ENCODE assay signal across 14 mouse cellular contexts in genomic region chr11:18924583-18925334, GRCm38 (mm10).
DNase-seq lines count a peak whose midpoint lies in the region; ATAC-seq and TF ChIP-seq lines count a peak whose summit lies in the region.
"Had no signal": no experiment of that assay in that cellular context is flagged by ENCODE, and none has a peak within 500 bp of the region (broad histone marks: within the 10 kb centered on the region; RNA-seq: fewer than 3 reads in every experiment).

No protein-coding gene starts in this region.

- no peak overlapping the region for H3ac ChIP-seq in C2C12 (ENCODE audit: control insufficient read depth, insufficient read length, low read depth)

- whole genome bisulfite sequencing in heart, embryonic 13.5 days, result 57% methylated on average over 2 of the region's 2 CpGs
- 75% methylated on average over 2 of the region's 2 CpGs for WGBS in intestine, embryonic 16.5 days
- 76% methylated on average over 2 of the region's 2 CpGs for WGBS in cerebellum, adult 2 months

- no peaks in the 10 kb centered on the region for H3K9me3 ChIP-seq in heart, embryonic 13.5 days
- no peaks in the 10 kb centered on the region for H3K9me3 ChIP-seq in intestine, embryonic 16.5 days (ENCODE audit: control insufficient read depth, low read length)

- H3K4me3 ChIP-seq in heart, embryonic 13.5 days, result no peak overlapping the region
- no peak overlapping the region for H3K4me3 ChIP-seq in C2C12 (ENCODE audit: insufficient read depth, poor library complexity, severe bottlenecking)
- H3K4me3 ChIP-seq in intestine, embryonic 16.5 days (ENCODE audit: low read length), result no peak overlapping the region
- H3K4me3 ChIP-seq in layer of hippocampus, adult 2 months, result no peak overlapping the region
- H3K4me3 ChIP-seq in cerebellum, adult 2 months (replicated peaks; ENCODE audit: insufficient read depth, low read depth, low read length), result no peak overlapping the region

- H3K79me2 ChIP-seq in C2C12 (ENCODE audit: control insufficient read depth, insufficient read depth), result peaks cover 12% of the 10 kb centered on the region

- no peak overlapping the region for H3K9ac ChIP-seq in heart, embryonic 13.5 days
- no peak overlapping the region for H3K9ac ChIP-seq in intestine, embryonic 16.5 days (ENCODE audit: low read depth, low read length)
- H3K9ac ChIP-seq: forebrain, postnatal 0 days had no signal

- H3K4me2 ChIP-seq in heart, embryonic 13.5 days, result no peak overlapping the region
- H3K4me2 ChIP-seq in intestine, embryonic 16.5 days (ENCODE audit: low read depth, low read length), result no peak overlapping the region

- peaks cover 53% of the 10 kb centered on the region for H3K4me1 ChIP-seq in heart, embryonic 13.5 days
- H3K4me1 ChIP-seq in intestine, embryonic 16.5 days (ENCODE audit: control insufficient read depth, insufficient read depth, low read length), result peaks cover 13% of the 10 kb centered on the region
- H3K4me1 ChIP-seq in cerebellum, adult 2 months (ENCODE audit: control insufficient read depth, insufficient read depth, low read length), result peaks cover 9% of the 10 kb centered on the region

- no peaks in the 10 kb centered on the region for H3K27me3 ChIP-seq in heart, embryonic 13.5 days (replicated peaks)
- H3K27me3 ChIP-seq in C2C12 (ENCODE audit: control insufficient read depth, insufficient read depth, insufficient read length), result no peaks in the 10 kb centered on the region
- H3K27me3 ChIP-seq in intestine, embryonic 16.5 days (replicated peaks; ENCODE audit: control insufficient read depth, insufficient read depth, low read length), result no peaks in the 10 kb centered on the region
- H3K27me3 ChIP-seq in cerebellum, adult 2 months (ENCODE audit: control insufficient read depth, insufficient read depth, low read length), result no peaks in the 10 kb centered on the region

- no peak for DNase-seq in heart, adult 8-10 months (ENCODE audit: low spot score)
- DNase-seq in monocyte, adult 2 months (ENCODE audit: low read depth in 1 of 2, low spot score in 2 of 2), result peak; percentile 30 to 34
- DNase-seq in layer of hippocampus, adult 2 months (ENCODE audit: low spot score in 2 of 2), result no peak
- DNase-seq in cerebellum, adult 2 months, result no peak
- no peak for DNase-seq in ovary, postnatal 14 days (ENCODE audit: low spot score)
- DNase-seq: cerebellum, adult 9-10 months; forebrain, postnatal 0 days; left cerebral cortex, postnatal 4 days; lung, postnatal 14 days; thymus, adult 18-20 months had no signal

- TF ChIP-seq CTCF in C2C12 (IDR thresholded peaks at IDR 0.05; ENCODE audit: control insufficient read depth, insufficient read depth, insufficient read length), result no peak
- TF ChIP-seq CTCF in layer of hippocampus, adult 2 months (conservative IDR thresholded peaks at IDR 0.05), result no peak
- no peak for TF ChIP-seq CTCF in cerebellum, adult 2 months (IDR thresholded peaks at IDR 0.05; ENCODE audit: borderline replicate concordance, insufficient read depth, low read depth, low read length)

- H3K36me3 ChIP-seq in heart, embryonic 13.5 days, result peaks cover 27% of the 10 kb centered on the region
- H3K36me3 ChIP-seq in C2C12 (ENCODE audit: control insufficient read depth, insufficient read depth), result no peaks in the 10 kb centered on the region
- H3K36me3 ChIP-seq in intestine, embryonic 16.5 days (ENCODE audit: control insufficient read depth, insufficient read depth, low read length), result no peaks in the 10 kb centered on the region

- ATAC-seq in heart, embryonic 13.5 days (ENCODE audit: extremely low read depth, insufficient number of reproducible peaks, low FRiP score, low TSS enrichment), result no peak
- peak; percentile 77 for ATAC-seq in intestine, embryonic 16.5 days
- ATAC-seq: forebrain, postnatal 0 days; hindbrain, embryonic 16.5 days had no signal

- no peak for TF ChIP-seq POLR2A in cerebellum, adult 2 months (IDR thresholded peaks at IDR 0.05; ENCODE audit: borderline replicate concordance, insufficient read depth, low read length)

- H3K27ac ChIP-seq in heart, embryonic 13.5 days (replicated peaks), result peak overlapping the region; percentile 25
- no peak overlapping the region for H3K27ac ChIP-seq in intestine, embryonic 16.5 days (ENCODE audit: low read length)
- no peak overlapping the region for H3K27ac ChIP-seq in layer of hippocampus, adult 2 months
- H3K27ac ChIP-seq in cerebellum, adult 2 months (ENCODE audit: insufficient read depth, low read length), result no peak overlapping the region

- no peaks in the 10 kb centered on the region for H3K79me3 ChIP-seq in C2C12 (ENCODE audit: low read depth)

TF ChIP-seq in C2C12, 6 proteins besides CTCF, POLR2A, EP300 and RAD21:
- TF ChIP-seq USF1 (IDR thresholded peaks at IDR 0.05; ENCODE audit: low read depth), result no peak
- TF ChIP-seq FOSL1 (IDR thresholded peaks at IDR 0.05; ENCODE audit: insufficient read depth, low read length, poor library complexity, severe bottlenecking), result no peak
- TF ChIP-seq MYOG (IDR thresholded peaks at IDR 0.05; ENCODE audit: control insufficient read depth, extremely low read depth, insufficient read length), result no peak
- TF ChIP-seq MYOD1 (IDR thresholded peaks at IDR 0.05; ENCODE audit: control insufficient read depth, insufficient read length, low read depth), result no peak
- TF ChIP-seq MAX (IDR thresholded peaks at IDR 0.05), result peak; percentile 19

Comparison
In these comparisons a context has a peak if more than half of its experiments do, and no peak if none do; other contexts are left out.
1. DNase-seq: peak in monocyte, adult 2 months (2 of 2); none in heart, adult 8-10 months (single experiment), layer of hippocampus, adult 2 months (0 of 2), cerebellum, adult 2 months (0 of 2) and ovary, postnatal 14 days (single experiment).